Mouse (Mus musculus) CH12F3 (cell line): ENCODE measurements around the gene Gli2.

Source experiments
- in situ Hi-C: fragments of 300-500 bp; cut with MboI; formaldehyde crosslinking; loops from 2 replicates; pipeline ENCODE4 v1.14.3; 2020; ENCODE audit warnings: low sequenced_read_pairs

Gli2 gene

DNA sequence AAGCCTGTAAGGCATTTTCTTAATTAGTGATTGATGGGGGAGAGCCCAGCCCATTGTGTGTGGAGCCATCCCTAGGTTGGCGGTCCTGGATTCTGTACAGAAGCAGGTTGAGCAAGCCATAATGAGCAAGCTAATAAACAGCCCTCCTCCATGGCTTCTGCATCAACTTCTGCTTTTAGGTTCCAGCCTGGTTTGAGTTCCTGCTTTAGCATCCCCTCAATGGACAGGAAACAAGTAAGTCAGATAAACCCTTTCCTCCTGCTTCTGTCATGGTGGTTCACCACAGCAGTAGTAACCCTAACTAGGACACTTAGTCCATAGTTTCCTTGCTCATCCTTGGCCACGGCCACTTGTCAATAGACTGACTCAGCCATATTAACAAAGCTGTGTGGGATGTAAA, 238.4 kb downstream of the Gli2 start:
- in situ Hi-C loops, result no loop called here

DNA sequence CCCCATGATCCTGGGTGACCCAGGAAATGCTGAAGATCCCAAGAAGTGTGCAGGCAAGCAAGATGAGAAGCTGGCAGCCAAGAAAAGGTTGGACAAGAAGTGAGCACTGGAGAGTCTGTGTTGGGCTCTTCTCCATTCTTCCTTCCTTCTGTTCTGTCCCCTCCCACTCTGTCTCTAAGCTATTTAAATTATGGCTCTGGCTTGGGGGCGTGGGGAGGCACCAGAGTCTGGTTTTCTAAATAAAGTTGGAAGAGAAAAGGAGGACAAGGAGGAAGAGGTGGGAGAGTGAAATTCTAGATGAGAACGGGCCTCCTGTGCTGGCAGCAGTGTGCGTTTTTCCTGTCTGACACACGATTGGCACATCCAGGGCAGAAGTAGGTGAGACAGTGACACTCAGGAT, 243.1 kb downstream of the Gli2 start:
- in situ Hi-C loops, result no loop called here

DNA sequence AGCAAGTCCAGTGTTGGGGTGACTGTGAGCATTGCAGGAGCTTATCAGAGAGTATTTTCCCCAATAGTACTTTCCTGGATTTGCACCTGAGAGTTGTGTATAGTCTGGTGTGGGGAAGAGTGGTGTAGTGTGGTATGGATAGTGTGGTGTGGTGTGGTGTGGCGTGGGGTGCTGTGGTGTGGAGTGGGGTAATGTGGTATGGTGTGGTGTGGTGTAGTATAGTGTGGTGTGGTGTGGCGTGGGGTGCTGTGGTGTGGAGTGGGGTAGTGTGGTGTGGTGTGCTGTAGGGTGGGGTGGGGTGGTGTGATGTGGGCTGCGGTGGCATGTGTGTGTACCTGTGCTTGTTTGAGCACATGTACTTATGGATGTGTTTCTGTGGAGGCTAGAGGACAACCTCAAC, 246.7 kb downstream of the Gli2 start:
- in situ Hi-C loops, result no loop called here

DNA sequence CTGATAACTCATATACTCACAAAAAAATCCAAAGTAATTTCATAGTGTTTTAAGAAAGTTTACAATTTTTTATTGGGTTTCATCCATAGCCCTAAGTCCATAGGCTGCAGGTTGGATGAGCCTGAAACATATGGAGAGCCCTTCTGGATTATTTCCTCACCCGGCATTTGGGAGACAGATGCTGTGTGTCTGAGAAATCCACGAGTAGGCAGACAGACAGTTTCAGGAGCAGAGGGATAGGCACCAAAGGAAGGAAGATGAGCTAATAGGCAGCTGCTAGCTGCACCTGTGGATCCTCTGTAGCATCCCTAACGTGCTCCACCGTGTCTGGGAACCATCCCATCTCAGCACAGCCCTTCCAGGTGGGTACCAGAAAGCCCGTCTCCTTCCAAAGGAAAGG, 251.3 kb downstream of the Gli2 start:
- in situ Hi-C loops, result no loop called here

DNA sequence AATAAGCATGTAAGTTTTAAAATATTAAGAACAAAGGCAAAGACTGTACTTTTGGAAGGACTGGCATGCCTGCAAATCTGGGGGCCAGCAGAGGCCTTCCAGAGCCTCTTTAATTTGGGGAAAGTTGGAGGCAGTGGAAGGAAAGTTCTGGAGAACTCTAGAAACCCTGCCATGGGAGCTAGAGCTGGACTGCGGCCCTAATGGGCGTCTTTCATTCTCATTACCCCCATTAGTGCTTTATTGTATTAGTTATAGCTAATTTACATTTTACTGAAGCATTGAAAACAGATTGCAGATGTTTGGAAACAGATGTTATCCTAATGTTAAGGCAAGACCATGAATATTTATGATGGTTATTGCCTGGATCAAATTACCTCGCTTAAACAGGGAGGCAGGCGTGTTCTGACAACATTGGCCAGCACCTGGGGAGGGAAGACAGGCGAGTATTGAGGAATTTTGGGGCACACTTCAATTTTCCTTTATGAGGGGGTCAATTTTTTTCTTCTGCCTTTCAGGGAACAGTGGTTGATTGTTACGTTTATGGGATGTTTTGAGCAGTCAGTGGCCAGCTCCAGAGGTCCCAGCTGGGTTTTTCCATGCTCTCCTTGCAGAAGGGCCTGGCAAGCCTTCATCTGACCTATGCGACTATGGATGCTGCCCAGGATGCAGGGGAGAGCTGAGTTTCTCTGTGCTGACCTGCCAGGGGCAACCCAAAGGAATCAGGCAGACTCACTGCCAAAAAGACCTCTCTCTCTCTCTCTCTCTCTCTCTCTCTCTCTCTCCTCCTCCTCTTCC, 253.9 kb downstream of the Gli2 start:
- in situ Hi-C loops, result no loop called here

DNA sequence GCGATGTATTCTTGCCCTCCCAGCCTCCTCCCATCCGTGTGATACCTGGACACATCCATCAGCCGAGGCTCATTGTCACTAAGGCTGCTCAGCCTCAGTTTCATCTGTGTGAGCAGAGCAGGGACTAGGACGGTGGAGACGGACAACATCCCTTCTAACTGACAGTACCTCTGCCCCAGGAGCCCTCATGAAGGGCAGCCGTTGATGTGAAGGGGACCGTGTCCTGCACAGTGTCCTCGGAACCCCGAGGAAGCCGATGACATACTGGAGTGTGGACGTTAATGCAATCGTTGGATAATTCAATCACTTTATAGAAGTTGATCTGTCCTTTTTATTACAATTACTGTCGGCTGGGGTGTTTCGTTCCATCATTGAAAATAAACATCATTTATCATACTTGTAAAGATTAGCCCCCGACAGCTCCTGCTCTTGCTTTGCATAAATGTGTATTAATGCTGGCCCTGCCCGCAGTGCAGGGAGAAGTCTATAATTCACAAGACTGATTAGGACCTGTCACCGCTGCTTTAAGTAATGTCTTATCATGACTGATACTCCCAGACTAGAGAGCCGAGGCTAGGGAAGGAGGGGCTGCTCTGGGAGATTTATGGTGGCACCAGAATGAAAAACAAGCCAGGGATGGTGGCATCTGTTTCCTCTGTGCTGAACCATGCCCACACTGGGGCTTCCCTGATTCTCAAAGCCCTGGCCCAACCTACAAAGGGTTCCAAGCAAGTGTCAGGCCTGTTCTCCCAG, 257.8 kb downstream of the Gli2 start:
- in situ Hi-C loops, result no loop called here

DNA sequence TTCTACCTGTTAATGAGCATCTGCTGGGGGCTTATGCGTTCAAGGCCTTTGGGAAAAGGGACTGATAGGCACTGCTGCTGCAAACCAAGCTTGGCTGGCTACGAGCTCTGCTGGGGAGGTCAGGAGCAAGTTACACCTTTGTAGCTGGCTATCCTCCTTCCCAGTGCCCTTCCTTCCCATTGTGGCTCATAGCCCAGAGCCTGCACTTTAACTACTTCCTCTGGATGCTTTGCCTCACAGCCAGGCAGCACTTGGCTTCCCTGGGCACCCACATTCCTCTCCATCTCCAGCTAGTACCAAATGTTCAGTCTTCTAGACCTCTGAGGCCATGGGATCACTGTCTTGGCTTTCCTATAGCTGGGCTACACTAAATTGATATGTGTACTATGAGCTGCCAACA, 263.5 kb downstream of the Gli2 start:
- in situ Hi-C loops, result no loop called here

DNA sequence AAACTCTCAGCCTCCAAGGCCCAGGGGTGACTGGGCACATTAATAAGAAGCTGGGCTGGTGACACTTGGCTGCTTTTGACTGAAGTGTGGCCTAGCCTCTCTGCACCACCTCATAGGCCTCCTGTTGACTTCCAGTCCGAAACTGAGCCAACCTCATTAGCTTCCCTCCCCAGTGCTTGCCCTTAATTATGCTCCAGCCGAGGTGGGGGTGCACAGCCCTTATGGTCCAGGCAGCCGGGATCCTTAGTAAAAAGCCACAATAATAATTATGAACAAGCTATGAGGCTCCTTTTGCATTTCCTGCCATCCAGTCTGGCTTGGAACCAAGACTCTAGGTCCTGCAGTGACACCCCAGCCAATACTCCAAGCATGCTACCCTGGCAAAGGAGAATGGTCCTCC, 264.0 kb downstream of the Gli2 start:
- in situ Hi-C loops, result no loop called here

DNA sequence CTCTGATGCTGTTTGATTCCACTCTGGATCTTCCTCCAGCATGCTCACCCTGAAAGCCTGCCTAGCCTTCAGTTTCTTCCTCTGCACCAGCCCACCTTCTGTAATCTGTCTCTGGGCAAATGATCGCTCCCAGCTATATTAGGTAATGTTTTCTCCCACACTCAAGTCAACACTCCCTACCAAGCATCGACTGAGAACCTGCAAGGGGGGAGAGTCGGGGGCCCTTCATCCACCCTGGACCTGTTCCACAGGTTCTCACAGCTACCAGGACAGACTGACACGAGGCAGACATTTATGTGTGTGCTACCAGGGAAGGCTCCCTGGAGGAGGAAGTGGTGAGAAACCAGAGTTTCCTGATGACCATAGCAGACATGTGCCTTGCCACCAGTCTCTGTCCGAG, 264.6 kb downstream of the Gli2 start:
- in situ Hi-C loops, result no loop called here

DNA sequence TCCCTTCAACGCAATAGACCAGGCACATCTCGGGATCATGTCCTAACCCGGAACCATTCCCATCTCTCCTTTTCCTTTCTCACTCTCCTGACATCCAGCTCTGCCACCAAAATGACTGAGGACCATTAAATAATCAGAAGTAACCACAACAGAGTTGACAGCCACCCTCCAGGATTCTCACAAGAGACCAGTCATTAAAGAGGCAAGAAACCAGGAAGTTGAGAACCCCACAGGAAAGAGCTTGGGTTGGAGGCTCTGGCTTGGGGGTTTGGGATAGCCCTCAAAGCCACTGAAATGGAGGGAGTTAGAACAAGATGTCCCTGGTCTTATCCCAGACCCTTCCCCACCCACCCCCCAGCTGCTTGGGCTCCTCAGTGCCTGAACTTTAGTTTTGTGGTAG, 265.9 kb downstream of the Gli2 start:
- in situ Hi-C loops, result no loop called here
